Mouse (Mus musculus) induced T-regulatory cell, adult 2 months (primary cell): Measurements from ENCODE around the gene 3110082I17Rik.

Experiments used
- DNase-seq: peaks from one replicate; pipeline ENCODE4 v3.0.0-alpha.2; 2012; ENCODE audit warnings: low read depth

The 3110082I17Rik gene

DNA sequence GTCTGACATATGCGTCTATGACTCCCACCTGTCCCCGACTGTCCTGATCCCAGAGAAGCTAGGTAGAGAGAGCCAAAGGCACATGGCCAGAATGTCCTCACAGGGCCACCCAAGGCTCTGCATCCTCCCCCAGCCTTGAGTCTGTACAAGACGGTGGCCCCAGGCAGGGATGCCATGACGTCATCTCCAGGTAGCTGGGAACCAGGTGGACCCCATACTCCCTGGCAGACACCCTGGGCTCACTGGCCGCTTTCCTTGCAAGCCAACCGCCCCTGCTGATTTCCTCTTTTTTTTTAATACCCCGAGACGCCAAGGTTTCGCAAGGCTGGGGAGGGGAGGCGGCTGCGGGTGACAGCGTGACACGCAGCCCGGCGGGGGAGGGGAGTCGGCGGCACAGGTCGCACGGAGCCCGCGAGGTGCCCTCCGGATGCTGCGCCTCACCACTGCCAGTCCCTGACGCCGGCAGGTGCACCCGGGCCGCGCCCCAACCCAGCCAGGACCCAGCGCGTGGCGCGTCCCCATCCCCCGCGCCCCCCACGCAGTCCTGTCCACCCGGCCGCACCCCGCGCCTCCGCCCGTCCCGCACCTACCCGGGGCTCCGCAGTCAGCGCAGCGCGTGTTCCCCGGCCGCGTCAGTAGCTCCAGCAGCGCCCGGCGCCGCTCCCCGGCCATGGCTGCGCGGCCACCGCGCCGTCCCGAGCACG lies 135.5 kb downstream of the 3110082I17Rik start:
- peak; percentile 83 for DNase-seq

DNA sequence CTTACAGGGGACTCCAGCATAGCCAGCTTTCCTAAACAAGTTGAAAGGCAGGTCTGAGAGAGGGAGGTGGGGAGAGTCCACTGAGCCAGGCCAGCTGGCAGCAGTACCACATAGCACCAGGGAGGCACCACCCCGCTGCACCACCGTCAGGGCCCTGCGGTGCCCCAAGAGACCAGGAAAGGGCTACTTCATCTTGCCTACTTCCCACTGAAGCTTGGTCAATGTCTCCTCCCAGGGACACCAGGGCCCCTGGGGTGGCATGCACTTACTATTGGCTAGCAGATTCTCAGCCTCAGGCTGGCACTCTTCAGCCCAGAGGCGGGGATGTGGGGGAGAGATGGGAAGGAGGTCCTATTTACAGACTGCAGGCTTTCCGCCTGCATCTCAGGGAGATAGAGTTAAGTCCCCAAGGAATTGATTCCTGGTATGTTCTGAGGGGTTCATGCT lies 136.3 kb downstream of the 3110082I17Rik start:
- DNase-seq = peak; percentile 62

DNA sequence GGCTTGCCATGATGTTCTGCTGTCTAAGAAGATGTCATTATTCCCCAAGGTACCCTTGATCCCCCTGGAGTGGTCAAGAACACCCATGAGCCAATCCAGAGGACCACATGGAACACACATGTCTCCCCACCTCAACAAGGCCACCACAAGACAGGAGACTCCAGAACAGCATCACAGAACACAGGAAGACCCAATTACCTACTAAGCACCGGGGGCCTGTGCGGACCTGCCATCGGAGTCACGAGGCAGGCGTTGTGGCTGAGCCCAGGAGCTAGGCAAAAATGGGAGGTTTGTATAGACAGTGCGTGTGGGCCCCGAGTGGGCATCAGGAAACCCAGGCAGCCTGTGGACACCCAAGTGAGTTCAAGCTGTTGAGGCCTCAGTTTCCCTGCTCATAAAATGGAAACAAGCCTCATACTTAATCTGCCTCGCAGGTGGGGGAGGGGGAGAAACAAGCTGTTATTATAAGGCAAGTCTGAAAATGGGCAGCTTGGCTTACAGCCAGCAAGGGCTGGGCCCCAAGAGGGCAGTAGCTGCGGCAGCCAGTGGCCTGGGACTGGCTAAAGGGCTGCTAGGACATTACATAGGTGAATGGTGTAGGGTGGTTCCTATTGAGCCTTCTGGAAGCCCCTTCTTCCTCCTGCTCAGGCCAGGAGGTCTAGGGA lies 136.9 kb downstream of the 3110082I17Rik start:
- DNase-seq = no peak

DNA sequence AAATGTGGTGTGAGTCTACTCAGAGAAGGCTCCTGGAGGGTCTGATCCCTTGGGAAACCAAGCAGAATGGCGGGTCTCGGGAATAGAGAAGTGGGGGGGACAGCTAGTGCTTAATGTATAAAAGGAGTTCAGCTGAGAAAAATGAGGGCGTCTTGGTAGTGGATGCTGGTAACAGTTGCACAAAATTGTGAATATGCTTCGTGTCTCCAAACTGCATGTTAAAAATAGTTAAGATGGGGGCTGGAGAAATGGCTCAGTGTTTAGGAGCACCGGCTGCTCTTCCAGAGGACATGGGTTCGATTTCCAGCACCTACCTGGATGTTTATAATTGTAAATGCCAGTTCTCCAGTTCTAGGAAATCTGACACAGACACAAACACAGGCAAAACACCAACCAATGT lies 139.0 kb downstream of the 3110082I17Rik start:
- DNase-seq = no peak

DNA sequence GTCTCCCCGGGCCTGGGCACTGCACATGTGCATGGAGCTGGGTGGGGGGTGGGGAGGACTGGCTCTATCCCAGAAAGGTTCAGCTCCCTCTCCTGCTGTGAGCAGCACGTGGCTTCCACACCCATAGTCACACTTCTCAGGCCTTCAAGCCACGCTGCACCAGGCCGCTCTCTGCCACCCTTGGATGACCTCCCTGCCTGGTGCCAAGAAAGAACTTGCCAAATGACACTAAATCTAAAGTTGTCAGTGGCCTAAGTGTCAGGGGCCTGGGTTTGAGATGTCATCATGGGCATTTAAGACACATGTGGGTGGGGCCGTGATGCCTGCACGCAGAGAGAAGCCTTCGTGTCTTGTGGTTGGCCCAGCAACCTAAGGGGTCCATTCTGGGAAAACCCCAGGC lies 139.9 kb downstream of the 3110082I17Rik start:
- DNase-seq = no peak

DNA sequence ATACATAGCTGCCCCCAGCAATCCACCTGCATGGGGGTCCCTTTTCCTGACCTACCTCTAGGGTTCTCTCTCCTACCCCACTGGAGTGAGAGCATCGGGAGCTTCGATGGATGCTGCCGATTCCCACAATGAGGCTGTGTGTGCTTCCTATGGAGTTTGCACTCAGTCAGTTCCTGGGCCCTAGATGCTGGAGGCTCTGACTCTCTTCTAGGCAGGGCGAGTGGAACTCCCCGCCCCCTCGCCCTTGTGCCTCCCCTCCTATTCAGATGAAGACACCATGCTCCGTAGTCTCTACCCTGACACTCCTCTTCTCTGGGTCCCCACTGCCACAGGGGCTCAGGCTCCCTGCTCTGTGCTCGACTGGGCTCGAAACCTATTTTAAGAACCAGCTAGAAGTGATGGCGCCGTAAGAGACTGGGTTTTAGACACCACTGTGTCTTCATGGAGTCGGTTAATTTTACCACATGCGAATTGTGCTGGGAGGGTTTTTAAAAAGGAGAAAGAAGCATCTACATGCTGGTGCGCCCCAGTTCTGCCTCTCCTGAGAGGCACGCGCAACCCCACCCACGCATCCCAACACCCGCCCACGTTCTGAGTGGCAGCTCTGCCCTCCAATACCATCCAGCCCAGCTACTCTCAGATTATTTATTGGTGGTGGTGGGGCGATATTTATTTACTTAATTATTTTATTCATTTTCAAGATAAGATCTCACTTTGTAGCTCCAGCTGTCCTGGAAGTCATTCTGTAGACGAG lies 142.4 kb downstream of the 3110082I17Rik start:
- DNase-seq = no peak

DNA sequence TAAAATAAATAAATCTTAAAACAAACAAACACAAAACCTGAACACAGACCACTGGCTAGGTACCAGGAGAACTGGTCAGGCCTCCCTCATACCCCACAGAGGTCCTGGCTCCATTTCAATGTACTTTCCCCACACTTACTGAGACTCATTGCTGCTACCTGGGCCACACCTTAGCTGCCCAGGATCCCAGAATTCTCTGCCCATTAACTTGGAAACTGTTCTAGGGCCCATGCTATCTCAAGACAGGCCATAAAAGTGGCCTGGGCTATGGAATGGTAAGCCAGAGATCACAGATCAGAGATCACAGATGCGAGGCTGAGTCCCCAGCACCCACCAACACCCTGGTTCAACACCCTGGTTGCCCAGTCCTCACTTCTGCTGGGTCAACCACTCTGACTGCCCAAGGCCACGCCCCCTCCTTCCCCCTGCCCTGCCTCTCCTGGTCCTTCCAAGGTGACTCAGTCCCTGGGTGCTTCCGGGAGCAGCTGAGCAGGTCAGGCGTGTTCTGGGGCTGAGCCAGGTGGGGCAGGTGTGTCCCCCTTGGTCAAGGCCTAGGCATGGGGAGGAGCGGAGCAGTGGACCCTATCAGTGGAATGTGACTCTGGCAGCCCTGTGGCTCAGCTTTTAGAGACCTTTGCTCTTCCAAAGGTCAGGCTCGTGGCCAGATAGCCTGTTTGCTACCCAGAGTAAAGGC lies 143.2 kb downstream of the 3110082I17Rik start:
- no peak for DNase-seq

DNA sequence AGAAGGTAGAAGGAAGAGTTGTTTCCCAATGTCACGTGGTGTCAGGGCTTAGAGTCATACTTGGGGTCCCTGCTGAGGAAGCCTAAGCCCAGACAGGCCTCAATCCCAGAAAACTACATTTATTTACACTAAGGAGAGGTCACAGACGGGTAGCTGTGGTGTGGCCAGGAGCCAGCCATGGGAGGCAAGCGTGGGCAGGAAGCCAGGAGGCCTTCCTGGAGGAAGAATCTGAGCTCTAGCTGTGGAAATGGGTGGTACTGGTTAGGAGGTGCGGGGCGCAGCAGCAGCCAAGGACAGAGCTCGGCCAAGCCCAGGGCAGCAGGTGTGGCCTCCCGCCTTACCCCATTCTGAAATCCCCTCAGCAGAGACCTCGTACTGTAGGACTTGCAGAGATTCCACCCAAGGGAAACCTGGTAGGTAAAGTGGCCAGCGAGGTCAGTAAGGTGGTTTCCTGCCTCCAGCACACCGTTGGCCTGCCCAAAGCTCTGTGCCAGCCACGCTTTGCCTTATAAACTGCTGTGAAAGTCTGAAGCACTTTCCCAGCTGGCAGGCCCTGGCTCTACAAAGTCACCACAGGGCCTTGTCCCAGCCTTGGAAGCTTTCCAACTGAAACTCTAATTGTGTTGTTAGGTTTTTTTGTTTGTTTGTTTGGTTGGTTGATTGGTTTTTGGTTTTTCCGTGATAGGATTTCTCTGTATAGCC lies 145.2 kb downstream of the 3110082I17Rik start:
- DNase-seq = no peak

DNA sequence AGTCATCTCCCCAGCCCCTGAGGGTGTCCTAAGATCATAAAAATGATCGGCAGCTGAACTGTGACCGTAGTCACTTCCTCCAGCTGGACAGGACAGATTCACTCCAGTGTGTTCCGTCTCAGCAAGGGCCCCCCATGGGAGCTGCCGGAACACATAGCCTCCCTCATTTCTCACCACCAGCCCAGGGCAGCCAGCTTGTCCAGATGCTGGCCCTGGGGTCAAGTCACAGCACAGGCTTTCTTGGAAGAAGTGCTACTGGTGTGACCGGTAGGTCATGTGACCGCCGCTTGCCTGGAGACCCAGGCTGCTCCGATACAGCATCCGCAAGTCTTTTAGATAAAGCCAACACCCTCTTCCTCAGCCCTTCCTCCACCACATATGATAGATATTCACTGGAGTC lies 146.8 kb downstream of the 3110082I17Rik start:
- DNase-seq = no peak

DNA sequence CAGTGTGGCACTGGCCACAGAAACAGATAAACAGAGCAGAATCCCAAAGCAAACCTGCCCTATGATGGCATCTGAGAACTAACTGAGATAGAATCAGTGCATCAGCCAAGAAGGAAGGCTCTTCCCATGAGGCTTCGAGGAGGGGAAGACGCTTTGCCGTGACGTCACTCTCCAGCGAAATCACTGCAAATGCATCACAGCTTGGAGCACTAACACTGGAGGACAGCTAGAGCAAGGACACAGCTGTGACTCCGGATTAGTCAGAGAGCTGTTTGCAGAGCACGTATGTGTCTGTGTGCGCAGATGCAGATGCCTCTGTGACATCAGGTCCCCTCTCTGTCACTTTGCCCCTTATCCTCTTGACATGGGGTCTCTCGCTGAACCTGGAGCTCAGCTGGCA lies 148.5 kb downstream of the 3110082I17Rik start:
- no peak for DNase-seq

DNA sequence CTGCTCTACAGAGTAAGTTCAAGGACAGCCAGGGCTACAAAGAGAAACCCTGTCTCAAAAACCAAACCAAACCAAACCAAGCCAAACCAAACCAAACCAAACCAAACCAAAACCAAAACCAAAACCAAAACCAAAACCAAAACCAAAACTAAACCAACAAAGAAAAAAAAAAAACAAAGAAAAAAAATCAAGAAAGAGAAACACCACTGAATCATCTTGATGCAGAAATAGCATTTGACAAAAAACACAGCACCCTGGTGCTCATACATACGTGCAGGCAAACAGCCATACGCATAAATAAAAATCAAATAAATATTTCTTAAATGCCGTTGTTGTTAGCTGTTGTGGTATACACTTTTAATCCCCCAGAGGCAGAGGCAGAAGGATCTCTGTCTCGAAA lies 149.8 kb downstream of the 3110082I17Rik start:
- DNase-seq = peak; percentile 72

DNA sequence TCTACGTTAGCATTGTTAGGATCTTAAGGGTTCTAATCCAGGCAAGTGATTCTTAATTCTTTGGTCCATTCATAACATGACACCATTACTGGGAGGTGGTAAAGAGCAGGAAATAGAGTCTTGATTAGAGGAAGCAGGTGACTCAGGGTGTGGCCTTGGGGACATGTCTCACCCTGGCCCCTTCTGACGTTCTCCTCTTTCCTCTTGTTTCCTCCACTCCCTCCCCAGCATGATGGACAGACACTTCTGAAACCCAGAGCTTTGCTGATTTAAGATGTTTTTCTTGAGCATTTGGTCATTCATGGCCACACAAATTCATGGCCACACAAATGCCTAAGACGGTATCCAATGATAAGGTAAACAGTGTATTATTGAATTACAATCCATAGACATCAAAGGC lies 150.4 kb downstream of the 3110082I17Rik start:
- DNase-seq = peak; percentile 77
